Mouse (Mus musculus) neural tube, embryonic 12.5 days (tissue): ENCODE measurements around the gene Hsd17b12. TPM values are rescaled to one million over a fixed set of nuclear protein-coding genes. Genes with fewer than 3 reads are reported as not detected.

Source experiments
- ATAC-seq: fragments of 200-750 bp; cut with Nextera tagmentation; 2 replicates; pipeline ENCODE4 v1.8.0; 2017; ENCODE audit warnings: low read depth, mild to moderate bottlenecking, moderate TSS enrichment, moderate library complexity; ENCODE audit not compliant: low FRiP score
- H3K27ac ChIP-seq: fragments of 300-500 bp; sonication (generic); 2 replicates; pipeline ENCODE4 v1.5.1; 2016
- H3K27me3 ChIP-seq: fragments of 300-500 bp; sonication (generic); replicated peaks from 2 replicates; pipeline ENCODE4 v1.6.1; 2016; ENCODE audit warnings: mild to moderate bottlenecking
- H3K36me3 ChIP-seq: fragments of 300-500 bp; sonication (generic); 2 replicates; pipeline ENCODE4 v1.6.1; 2016; ENCODE audit warnings: mild to moderate bottlenecking
- H3K4me1 ChIP-seq: fragments of 300-500 bp; sonication (generic); 2 replicates; pipeline ENCODE4 v1.6.1; 2016
- H3K4me2 ChIP-seq: fragments of 300-500 bp; sonication (generic); replicated peaks from 2 replicates; pipeline ENCODE4 v1.6.1; 2016; ENCODE audit warnings: mild to moderate bottlenecking
- H3K4me3 ChIP-seq: fragments of 300-500 bp; sonication (generic); 2 replicates; pipeline ENCODE4 v1.5.1; 2016
- H3K9ac ChIP-seq: fragments of 300-500 bp; sonication (generic); 2 replicates; pipeline ENCODE4 v1.6.1; 2016; ENCODE audit warnings: mild to moderate bottlenecking
- H3K9me3 ChIP-seq: fragments of 300-500 bp; sonication (generic); 2 replicates; pipeline ENCODE4 v1.6.1; 2016; ENCODE audit warnings: mild to moderate bottlenecking
- WGBS: fragments of 180-500 bp; shearing (Covaris S2); methylation state at CpG from one replicate; pipeline ENCODE4 v1.1.7; 2016; 5-methylcytosine and 5-hydroxymethylcytosine counted together
- polyA plus RNA-seq: library from polyadenylated mRNA; unstranded; fragments of >200 nt; fragmentation: Nextera tagmentation; extraction: Ambion mirVana; gene quantifications from 2 replicates; pipeline ENCODE4 v1.2.1, GENCODE M21; 2016

Gene Hsd17b12
- polyA plus RNA-seq, 1 experiment from 2014 or later: 104 TPM

GRCm38 (mm10) chr2:94042461-94042860, 115.3 kb downstream of the Hsd17b12 start:
- no peaks in the 10 kb centered on the region for H3K9me3 ChIP-seq
- peaks cover 4% of the 10 kb centered on the region; the same call in 1 of the 2 replicates for H3K4me1 ChIP-seq
- no peak overlapping the region for H3K4me2 ChIP-seq
- no peak overlapping the region for H3K27ac ChIP-seq
- H3K4me3 ChIP-seq: no peak overlapping the region
- WGBS: 97% methylated on average over 3 of the region's 3 CpGs
- no peak overlapping the region for H3K9ac ChIP-seq
- H3K27me3 ChIP-seq: no peaks in the 10 kb centered on the region
- no peak for ATAC-seq
- peaks cover 5% of the 10 kb centered on the region; the same call in 1 of the 2 replicates for H3K36me3 ChIP-seq

GRCm38 (mm10) chr2:94040391-94041125, 117.2 kb downstream of the Hsd17b12 start:
- Histone ChIP-seq H3K4me3 (no peak overlapping the region), H3K4me1 (peaks cover 4% of the 10 kb centered on the region; the same call in 1 of the 2 replicates), H3K4me2 (no peak overlapping the region), H3K27ac (no peak overlapping the region), H3K27me3 (no peaks in the 10 kb centered on the region), H3K9ac (no peak overlapping the region), H3K36me3 (peaks cover 5% of the 10 kb centered on the region; the same call in 1 of the 2 replicates), H3K9me3 (no peaks in the 10 kb centered on the region)
- no peak for ATAC-seq
- 92% methylated on average over 5 of the region's 5 CpGs for WGBS

- no peaks in the 10 kb centered on the region for H3K9me3 ChIP-seq
- H3K36me3 ChIP-seq: peaks cover 12% of the 10 kb centered on the region
- H3K9ac ChIP-seq: no peak overlapping the region
- ATAC-seq: 0 out of 2 replicates have a peak, but pooled peaks have one; percentile 25
- no peak overlapping the region for H3K27ac ChIP-seq
- WGBS: 71% methylated on average over 9 of the region's 9 CpGs
- no peaks in the 10 kb centered on the region for H3K4me1 ChIP-seq
- H3K4me3 ChIP-seq: no peak overlapping the region
- no peaks in the 10 kb centered on the region for H3K27me3 ChIP-seq
- H3K4me2 ChIP-seq: no peak overlapping the region
Observed at GRCm38 (mm10) chr2:94035428-94036331, 122.1 kb downstream of the Hsd17b12 start.

- Histone ChIP-seq H3K4me2 (no peak overlapping the region), H3K9me3 (no peaks in the 10 kb centered on the region), H3K9ac (no peak overlapping the region), H3K36me3 (peaks cover 12% of the 10 kb centered on the region), H3K27me3 (no peaks in the 10 kb centered on the region), H3K4me1 (no peaks in the 10 kb centered on the region), H3K27ac (no peak overlapping the region), H3K4me3 (no peak overlapping the region)
- ATAC-seq: no peak
Observed at GRCm38 (mm10) chr2:94030602-94031001, 127.2 kb downstream of the Hsd17b12 start.

- H3K27ac ChIP-seq: no peak overlapping the region
- no peak for ATAC-seq
- H3K4me1 ChIP-seq: no peaks in the 10 kb centered on the region
- H3K36me3 ChIP-seq: no peaks in the 10 kb centered on the region
- WGBS: 58% methylated on average over 6 of the region's 6 CpGs
- H3K4me3 ChIP-seq: no peak overlapping the region
- H3K4me2 ChIP-seq: no peak overlapping the region
- H3K9ac ChIP-seq: no peak overlapping the region
- no peaks in the 10 kb centered on the region for H3K27me3 ChIP-seq
- no peaks in the 10 kb centered on the region for H3K9me3 ChIP-seq
Observed at GRCm38 (mm10) chr2:94024637-94025036, 133.1 kb downstream of the Hsd17b12 start.

- Histone ChIP-seq H3K36me3 (peaks cover 29% of the 10 kb centered on the region), H3K27me3 (no peaks in the 10 kb centered on the region), H3K4me2 (peak within 1 kb of the TSS; percentile 92), H3K27ac (no peak within 1 kb of the TSS), H3K9me3 (no peaks in the 10 kb centered on the region), H3K4me3 (peak within 1 kb of the TSS; percentile 85), H3K4me1 (peaks cover 6% of the 10 kb centered on the region), H3K9ac (peak within 1 kb of the TSS; percentile 81)
- WGBS: 5% methylated on average over 47 of the region's 47 CpGs
- peak; percentile 99 for ATAC-seq
Observed at GRCm38 (mm10) chr2:94010335-94011291, 147.2 kb downstream of the Hsd17b12 start, which contains the start of gene Alkbh3. Gene Alkbh3, minus strand, starts transcription at chr2:94010807.

- H3K9ac ChIP-seq: no peak overlapping the region
- 8% methylated on average over 2 of the region's 2 CpGs for WGBS
- no peaks in the 10 kb centered on the region for H3K9me3 ChIP-seq
- no peak overlapping the region for H3K4me2 ChIP-seq
- 0 out of 2 replicates have a peak, but pooled peaks have one; percentile 61 for ATAC-seq
- H3K4me3 ChIP-seq: no peak overlapping the region
- no peaks in the 10 kb centered on the region for H3K4me1 ChIP-seq
- H3K36me3 ChIP-seq: peaks cover 67% of the 10 kb centered on the region
- H3K27me3 ChIP-seq: no peaks in the 10 kb centered on the region
- H3K27ac ChIP-seq: no peak overlapping the region
Observed at GRCm38 (mm10) chr2:94002331-94002730, 155.4 kb downstream of the Hsd17b12 start.

GRCm38 (mm10) chr2:94001918-94002317, 155.8 kb downstream of the Hsd17b12 start:
- no peaks in the 10 kb centered on the region for H3K9me3 ChIP-seq
- H3K4me2 ChIP-seq: no peak overlapping the region
- no peaks in the 10 kb centered on the region for H3K4me1 ChIP-seq
- H3K9ac ChIP-seq: no peak overlapping the region
- H3K36me3 ChIP-seq: peaks cover 69% of the 10 kb centered on the region
- ATAC-seq: no peak
- WGBS: 84% methylated on average over 4 of the region's 4 CpGs
- H3K27ac ChIP-seq: no peak overlapping the region
- H3K4me3 ChIP-seq: no peak overlapping the region
- H3K27me3 ChIP-seq: no peaks in the 10 kb centered on the region

- Histone ChIP-seq H3K27ac (no peak overlapping the region), H3K36me3 (peaks cover 69% of the 10 kb centered on the region), H3K9ac (no peak overlapping the region), H3K4me1 (no peaks in the 10 kb centered on the region), H3K4me3 (no peak overlapping the region), H3K9me3 (no peaks in the 10 kb centered on the region), H3K27me3 (no peaks in the 10 kb centered on the region), H3K4me2 (no peak overlapping the region)
- no peak for ATAC-seq
- WGBS: 86% methylated on average over 6 of the region's 6 CpGs
Observed at GRCm38 (mm10) chr2:94001411-94001810, 156.4 kb downstream of the Hsd17b12 start.

GRCm38 (mm10) chr2:93996254-93996653, 161.5 kb downstream of the Hsd17b12 start, which contains the start of gene Gm27027:
Gene Gm27027, minus strand, starts transcription at chr2:93996354.
- Histone ChIP-seq H3K36me3 (peaks cover 67% of the 10 kb centered on the region), H3K4me2 (no peak within 1 kb of the TSS), H3K4me1 (peaks cover 9% of the 10 kb centered on the region; the same call in 1 of the 2 replicates), H3K27me3 (no peaks in the 10 kb centered on the region), H3K4me3 (no peak within 1 kb of the TSS), H3K27ac (no peak within 1 kb of the TSS), H3K9me3 (no peaks in the 10 kb centered on the region), H3K9ac (no peak within 1 kb of the TSS)
- WGBS: 92% methylated on average over 6 of the region's 6 CpGs
- no peak for ATAC-seq

GRCm38 (mm10) chr2:93992810-93993209, 165.0 kb downstream of the Hsd17b12 start:
- no peak for ATAC-seq
- Histone ChIP-seq H3K4me2 (no peak overlapping the region), H3K36me3 (peaks cover 78% of the 10 kb centered on the region), H3K9ac (no peak overlapping the region), H3K27ac (no peak overlapping the region), H3K4me3 (no peak overlapping the region), H3K9me3 (no peaks in the 10 kb centered on the region), H3K27me3 (no peaks in the 10 kb centered on the region), H3K4me1 (peaks cover 9% of the 10 kb centered on the region; the same call in 1 of the 2 replicates)
- WGBS: 43% methylated on average over 3 of the region's 3 CpGs
